Mouse (Mus musculus) liver, embryonic 14.5 days (tissue): ENCODE results near the gene Lilr4b. TPM values are rescaled to one million over a fixed set of nuclear protein-coding genes. Genes with fewer than 3 reads are reported as not detected.
"Not testable (repeated sequence)": the region's sequence is repeated elsewhere in the genome, so short reads cannot be mapped to it uniquely, and the experiment has no call there.

Source experiments
- ATAC-seq: fragments of 200-750 bp; cut with Nextera tagmentation; 2 replicates; pipeline ENCODE4 v1.8.0; 2017; ENCODE audit warnings: moderate number of reproducible peaks, mild to moderate bottlenecking, moderate library complexity; ENCODE audit not compliant: insufficient read depth
- DNase-seq, 3 experiments: peaks; one replicate each; pipeline ENCODE4 v3.0.0-alpha.2; 2012 to 2013; ENCODE audit warnings: low read depth in 3 of 3, low spot score in 3 of 3
- H3K27ac ChIP-seq: fragments of 300-500 bp; sonication (generic); 2 replicates; pipeline ENCODE4 v1.5.1; 2014; ENCODE audit warnings: moderate library complexity, mild to moderate bottlenecking, control low read depth, inconsistent platforms
- H3K27me3 ChIP-seq: fragments of 300-500 bp; sonication (generic); 2 replicates; pipeline ENCODE4 v1.6.1; 2014; ENCODE audit warnings: mild to moderate bottlenecking, low read length, moderate library complexity; ENCODE audit not compliant: control insufficient read depth, insufficient read depth
- H3K36me3 ChIP-seq: fragments of 300-500 bp; sonication (generic); replicated peaks from 2 replicates; pipeline ENCODE4 v1.6.1; 2014; ENCODE audit warnings: low read depth; ENCODE audit not compliant: control insufficient read depth, insufficient read depth
- H3K4me1 ChIP-seq, 2 experiments: fragments of 200-500 bp in 1 of 2; fragments of 300-500 bp in 1 of 2; sonication (generic) in 1 of 2; replicated peaks; 2 replicates each; pipeline ENCODE4 v1.6.1; 2012 to 2014; ENCODE audit warnings: antibody characterized with exemption in 1 of 2, inconsistent platforms in 1 of 2, low read length in 1 of 2; ENCODE audit not compliant: control insufficient read depth in 2 of 2, insufficient read depth in 2 of 2
- H3K4me2 ChIP-seq: fragments of 300-500 bp; sonication (generic); 2 replicates; pipeline ENCODE4 v1.6.1; 2014; ENCODE audit warnings: low read depth, mild to moderate bottlenecking, control low read depth, moderate library complexity
- H3K4me3 ChIP-seq, 2 experiments: fragments of 200-500 bp in 1 of 2; fragments of 300-500 bp in 1 of 2; sonication (generic) in 1 of 2; 2 replicates each; pipeline ENCODE4 v1.5.1; 2012 to 2014; ENCODE audit warnings: low read depth in 2 of 2, low read length in 2 of 2, mild to moderate bottlenecking in 2 of 2, control low read depth in 1 of 2, inconsistent platforms in 1 of 2, moderate library complexity in 1 of 2; ENCODE audit not compliant: insufficient read depth in 1 of 2
- H3K9ac ChIP-seq: fragments of 300-500 bp; sonication (generic); replicated peaks from 2 replicates; pipeline ENCODE4 v1.6.1; 2014; ENCODE audit warnings: mild to moderate bottlenecking, control low read depth, moderate library complexity
- H3K9me3 ChIP-seq: fragments of 300-500 bp; sonication (generic); 2 replicates; pipeline ENCODE4 v1.6.1; 2016; ENCODE audit warnings: low read length, mixed read lengths; ENCODE audit not compliant: control insufficient read depth
- CTCF ChIP-seq: IDR thresholded peaks from 2 replicates; pipeline ENCODE4 v1.5.1; 2016; ENCODE audit warnings: antibody characterized with exemption, low read depth, control low read depth
- EP300 ChIP-seq: IDR thresholded peaks from 2 replicates; pipeline ENCODE4 v1.6.1; 2016; ENCODE audit warnings: antibody characterized with exemption, low read depth
- WGBS: fragments of 180-500 bp; shearing (Covaris S2); extraction: QIAGEN DNeasy Blood & Tissue Kit; methylation state at CpG from one replicate; pipeline ENCODE4 v1.1.7; 2014; ENCODE audit not compliant: insufficient replicate concordance; 5-methylcytosine and 5-hydroxymethylcytosine counted together
- polyA plus RNA-seq, 2 experiments: library from polyadenylated mRNA; depleted of rRNA in 1 of 2; stranded (reverse) in 1 of 2; unstranded in 1 of 2; fragments of >200 nt; fragmentation: Nextera tagmentation in 1 of 2; extraction: Ambion mirVana in 1 of 2; gene quantifications; 2 replicates each; pipeline versions ENCODE4 v1.2.1 to v1.2.3; 2012 to 2014

The Lilr4b gene
- polyA plus RNA-seq, 2 experiments, result 1.1 to 1.8 TPM

DNA sequence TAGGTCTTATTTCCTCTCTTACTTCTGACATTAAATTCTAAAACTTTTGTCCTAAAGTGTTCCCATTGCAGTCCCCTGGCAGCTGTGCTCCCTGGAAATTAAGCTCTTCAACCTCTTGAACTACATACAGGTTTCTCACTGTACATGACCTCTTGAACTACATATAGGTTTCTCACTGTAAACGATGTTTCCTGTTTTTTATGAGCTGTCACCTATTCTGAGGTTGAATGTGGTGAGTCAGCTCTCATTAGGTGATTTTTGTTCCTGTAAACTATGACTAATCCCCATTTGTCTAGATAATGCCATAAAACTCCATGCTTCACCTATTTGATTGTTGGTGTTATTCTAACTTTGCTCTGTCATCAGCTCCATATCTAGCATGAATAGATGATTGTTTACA lies 26.1 kb upstream of the Lilr4b start:
- no peak overlapping the region for H3K9ac ChIP-seq
- no peak overlapping the region for H3K4me3 ChIP-seq
- no peaks in the 10 kb centered on the region for H3K4me1 ChIP-seq
- H3K36me3 ChIP-seq, result no peaks in the 10 kb centered on the region
- H3K4me2 ChIP-seq, result no peak overlapping the region
- no peak overlapping the region for H3K27ac ChIP-seq
- no peaks in the 10 kb centered on the region for H3K27me3 ChIP-seq
- 6% methylated on average over 1 of the region's 1 CpGs for WGBS
- ATAC-seq (no peak), DNase-seq (no peak)
- TF ChIP-seq EP300 (no peak), CTCF (no peak)
- H3K9me3 ChIP-seq, result no peaks in the 10 kb centered on the region

DNA sequence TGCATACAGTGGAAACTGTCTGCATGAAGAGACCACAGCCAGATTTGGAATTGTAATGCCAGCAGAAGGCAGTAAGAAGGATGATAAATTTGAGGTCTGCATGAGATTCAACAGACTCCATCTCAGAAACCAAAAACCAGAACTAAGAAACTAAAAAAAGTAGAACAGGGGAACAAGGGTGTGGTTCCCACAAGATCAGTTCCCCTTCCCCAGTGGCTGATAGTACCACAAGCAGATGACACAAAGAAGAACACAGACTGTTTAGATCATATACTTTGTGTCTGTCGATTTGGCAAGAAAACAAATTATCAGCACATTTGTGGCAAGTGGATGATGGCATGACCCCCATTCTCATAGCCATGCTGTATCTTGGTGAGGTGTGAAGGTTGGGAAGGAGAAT lies 24.7 kb upstream of the Lilr4b start:
- no peaks in the 10 kb centered on the region for H3K36me3 ChIP-seq
- H3K4me2 ChIP-seq, result no peak overlapping the region
- DNase-seq (no peak), ATAC-seq (no peak)
- 15% methylated on average over 1 of the region's 1 CpGs for WGBS
- no peaks in the 10 kb centered on the region for H3K27me3 ChIP-seq
- TF ChIP-seq EP300 (no peak), CTCF (no peak)
- no peak overlapping the region for H3K9ac ChIP-seq
- H3K9me3 ChIP-seq, result no peaks in the 10 kb centered on the region
- H3K4me3 ChIP-seq, result no peak overlapping the region
- no peaks in the 10 kb centered on the region for H3K4me1 ChIP-seq
- no peak overlapping the region for H3K27ac ChIP-seq

DNA sequence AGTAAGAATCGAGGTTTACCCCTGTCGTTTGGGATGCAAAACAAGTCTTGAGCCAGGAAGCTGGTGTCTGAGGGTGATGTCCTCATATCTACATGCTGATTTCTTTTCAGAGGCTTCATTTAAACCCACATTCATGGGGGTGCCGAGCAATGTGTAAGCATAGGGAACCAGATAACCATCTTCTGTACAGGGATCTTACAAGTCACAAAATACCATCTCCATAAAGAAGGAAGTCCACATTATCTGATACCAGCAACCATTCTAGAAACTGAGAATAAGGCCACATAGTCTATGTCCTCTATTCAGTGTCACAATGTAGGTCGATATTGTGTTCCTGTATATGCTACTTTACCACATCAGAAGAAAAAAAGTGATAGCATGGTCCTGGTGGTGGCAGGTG lies 24.1 kb upstream of the Lilr4b start:
- no peaks in the 10 kb centered on the region for H3K4me1 ChIP-seq
- TF ChIP-seq CTCF (no peak), EP300 (no peak)
- ATAC-seq (no peak), DNase-seq (no peak)
- no peak overlapping the region for H3K27ac ChIP-seq
- H3K9ac ChIP-seq, result no peak overlapping the region
- H3K36me3 ChIP-seq, result no peaks in the 10 kb centered on the region
- no peaks in the 10 kb centered on the region for H3K27me3 ChIP-seq
- H3K4me2 ChIP-seq, result no peak overlapping the region
- WGBS, result 21% methylated on average over 4 of the region's 4 CpGs
- H3K4me3 ChIP-seq, result no peak overlapping the region
- H3K9me3 ChIP-seq, result no peaks in the 10 kb centered on the region

DNA sequence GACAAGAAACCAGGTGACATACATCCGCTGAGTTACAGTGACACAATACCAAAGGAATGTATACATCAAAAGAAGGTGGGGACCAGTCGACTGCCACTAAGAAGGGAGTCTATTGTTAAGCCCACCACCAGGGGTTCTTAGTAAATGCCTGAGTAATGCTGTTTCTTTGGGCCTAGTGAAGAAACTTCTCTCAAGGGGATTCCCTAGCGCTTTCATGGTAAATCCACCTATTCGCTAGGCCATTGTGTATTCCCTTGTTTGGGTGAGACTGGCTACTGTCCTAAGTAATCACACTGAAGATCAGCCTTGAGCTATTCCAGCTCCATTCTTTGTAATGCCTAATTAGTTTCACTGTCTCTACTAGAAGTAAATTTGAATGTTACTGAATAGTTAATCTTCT lies 16.6 kb upstream of the Lilr4b start:
- not testable (repeated sequence) for H3K4me2 ChIP-seq

DNA sequence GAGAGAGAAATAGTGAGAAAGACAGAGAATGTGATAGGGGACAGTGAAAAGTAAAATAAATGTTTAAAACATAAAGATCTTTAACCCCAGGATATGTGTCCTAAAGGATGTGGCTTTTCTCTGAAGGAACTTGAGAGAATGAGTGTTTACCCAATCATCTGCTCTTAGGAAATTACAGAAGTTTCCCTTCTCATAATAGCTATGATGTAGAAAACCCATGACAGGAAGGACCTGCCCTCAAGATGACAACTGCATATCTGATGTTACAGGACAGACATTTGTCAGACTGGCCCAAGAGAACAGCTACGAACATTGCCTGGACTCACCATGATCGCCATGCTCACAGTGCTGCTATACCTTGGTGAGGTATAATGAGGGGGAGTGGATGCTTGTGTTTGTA lies 10.3 kb downstream of the Lilr4b start, which contains the start of gene Lilrb4a:
TSS of gene Lilrb4a (plus strand) at position 266 of the 400 bp plus-strand sequence.
- not testable (repeated sequence) for H3K9me3 ChIP-seq, H3K9ac ChIP-seq, DNase-seq, H3K27me3 ChIP-seq, H3K4me3 ChIP-seq, H3K4me2 ChIP-seq, ATAC-seq, H3K4me1 ChIP-seq, H3K27ac ChIP-seq, H3K36me3 ChIP-seq
- no CpG with 5 or more reads among the region's 2 CpGs for WGBS

More for the DNA sequence above, 16.6 kb upstream of the Lilr4b start:
- not testable (repeated sequence) for H3K4me1 ChIP-seq, ATAC-seq, H3K27ac ChIP-seq, DNase-seq, H3K36me3 ChIP-seq, H3K4me3 ChIP-seq, H3K9ac ChIP-seq, H3K27me3 ChIP-seq, H3K9me3 ChIP-seq
- 65% methylated on average over 4 of the region's 4 CpGs for WGBS

DNA sequence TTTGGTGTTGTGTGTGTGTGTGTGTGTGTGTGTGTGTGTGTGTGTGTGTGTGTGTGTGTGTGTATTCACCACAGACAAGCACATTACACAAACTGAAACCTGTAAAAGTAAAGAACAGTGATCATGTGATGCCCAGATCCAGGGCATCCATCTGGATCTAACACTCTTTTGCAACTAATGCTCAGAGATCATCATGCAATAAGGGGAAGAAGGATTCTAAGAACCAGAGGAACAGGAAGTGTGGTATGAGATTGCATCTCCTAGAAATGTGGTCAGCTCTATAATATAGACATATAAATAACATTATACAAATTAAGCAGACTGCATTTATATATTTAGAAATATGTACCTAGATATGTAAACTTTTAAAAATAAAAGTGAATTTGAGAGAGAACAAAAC lies 39.6 kb downstream of the Lilr4b start:
- no peak for ATAC-seq
- H3K4me3 ChIP-seq, result no peak overlapping the region
- DNase-seq, result no peak
- H3K9ac ChIP-seq, result no peak overlapping the region
- no peaks in the 10 kb centered on the region for H3K27me3 ChIP-seq
- no peaks in the 10 kb centered on the region for H3K36me3 ChIP-seq
- no peak overlapping the region for H3K27ac ChIP-seq
- no peak overlapping the region for H3K4me2 ChIP-seq
- no peak for TF ChIP-seq CTCF
- no peak for TF ChIP-seq EP300
- H3K4me1 ChIP-seq, result 0 out of 4 replicates have a peak, but pooled peaks cover 0 to 1% of the 10 kb centered on the region in 2 experiments
- H3K9me3 ChIP-seq, result no peaks in the 10 kb centered on the region
